Comparison of ENCODE assay signal across 16 mouse cellular contexts in genomic region chr7:29419836-29420235, GRCm38 (mm10).
"Had no signal": no experiment of that assay in that cellular context is flagged by ENCODE, and none has a peak within 500 bp of the region (broad histone marks: within the 10 kb centered on the region; RNA-seq: fewer than 3 reads in every experiment).

No protein-coding gene starts in this region.

- H3K27ac ChIP-seq: kidney, embryonic 15.5 days; left cerebral cortex, adult 2 months; liver, embryonic 13.5 days; midbrain, embryonic 13.5 days; neural tube, embryonic 13.5 days; stomach, embryonic 15.5 days had no signal

- H3K4me3 ChIP-seq: kidney, embryonic 15.5 days; left cerebral cortex, adult 2 months; liver, embryonic 13.5 days; megakaryocyte, embryonic 14.5 days; midbrain, embryonic 10.5 days; midbrain, embryonic 13.5 days; myocyte; neural tube, embryonic 13.5 days; stomach, embryonic 15.5 days had no signal

- DNase-seq: kidney, adult 11 months; kidney, adult 8-10 months; kidney, postnatal 10 days; kidney, postnatal 4 days; layer of hippocampus, adult 9-11 months; liver, embryonic 13.5 days; lung, adult 2 months; thymus, postnatal 25 days had no signal

- H3K36me3 ChIP-seq: kidney, embryonic 15.5 days; liver, embryonic 13.5 days; midbrain, embryonic 10.5 days; midbrain, embryonic 13.5 days; neural tube, embryonic 13.5 days; stomach, embryonic 15.5 days had no signal

- H3K9me3 ChIP-seq: kidney, embryonic 15.5 days; liver, embryonic 13.5 days; megakaryocyte, embryonic 14.5 days; midbrain, embryonic 10.5 days; midbrain, embryonic 13.5 days; neural tube, embryonic 13.5 days; stomach, embryonic 15.5 days had no signal

- H3K27me3 ChIP-seq: kidney, embryonic 15.5 days; liver, embryonic 13.5 days; midbrain, embryonic 13.5 days; neural tube, embryonic 13.5 days; stomach, embryonic 15.5 days had no signal

- H3K9ac ChIP-seq: kidney, embryonic 15.5 days; liver, embryonic 13.5 days; midbrain, embryonic 13.5 days; neural tube, embryonic 13.5 days; stomach, embryonic 15.5 days had no signal
